Mouse (Mus musculus) ES-E14 (cell line): ENCODE results near the gene 5430419D17Rik. TPM values are rescaled to one million over a fixed set of nuclear protein-coding genes. Genes with fewer than 3 reads are reported as not detected.

ENCODE experiments used
- DNase-seq: peaks from one replicate; pipeline ENCODE4 v3.0.0-alpha.2; 2013; ENCODE audit warnings: low read depth, low spot score
- H3K27ac ChIP-seq: 2 replicates; pipeline ENCODE4 v1.5.1; 2012; ENCODE audit warnings: low read depth, mild to moderate bottlenecking, low read length, moderate library complexity, mixed read lengths; ENCODE audit not compliant: poor library complexity, insufficient read depth, severe bottlenecking
- H3K36me3 ChIP-seq: 2 replicates; pipeline ENCODE4 v1.6.1; 2012; ENCODE audit warnings: mild to moderate bottlenecking, low read length, moderate library complexity, mixed read lengths; ENCODE audit not compliant: control insufficient read depth, poor library complexity, insufficient read depth, severe bottlenecking
- H3K4me1 ChIP-seq, 2 experiments: fragments of 150-350 bp in 1 of 2; sonication (generic) in 1 of 2; 2 replicates each; pipeline ENCODE4 v1.6.1; 2012; ENCODE audit warnings: low read length in 2 of 2, mild to moderate bottlenecking in 1 of 2, mixed read lengths in 1 of 2; ENCODE audit not compliant: control insufficient read depth in 2 of 2, insufficient read depth in 2 of 2, poor library complexity in 1 of 2
- H3K4me3 ChIP-seq, 2 experiments: fragments of 150-350 bp in 1 of 2; sonication (generic) in 1 of 2; 2 replicates each; pipeline ENCODE4 v1.5.1; 2012; ENCODE audit warnings: low read length in 2 of 2, low read depth in 1 of 2, mild to moderate bottlenecking in 1 of 2, mixed read lengths in 1 of 2; ENCODE audit not compliant: insufficient read depth in 1 of 2, poor library complexity in 1 of 2, severe bottlenecking in 1 of 2
- H3K9ac ChIP-seq: 2 replicates; pipeline ENCODE4 v1.6.1; 2012; ENCODE audit warnings: low read depth, mild to moderate bottlenecking, low read length, mixed read lengths; ENCODE audit not compliant: poor library complexity, insufficient read depth, severe bottlenecking
- H3K9me3 ChIP-seq: fragments of 150-350 bp; sonication (generic); 2 replicates; pipeline ENCODE4 v1.6.1; 2012; ENCODE audit warnings: low read depth, mild to moderate bottlenecking, low read length; ENCODE audit not compliant: control insufficient read depth, insufficient read depth
- CHD2 ChIP-seq: IDR thresholded peaks from 2 replicates; pipeline ENCODE4 v1.6.1; 2014; ENCODE audit warnings: mild to moderate bottlenecking, low read depth, low read length, inconsistent platforms
- HCFC1 ChIP-seq: IDR thresholded peaks from 2 replicates; pipeline ENCODE4 v1.6.1; 2012; ENCODE audit warnings: low read length, inconsistent platforms, borderline replicate concordance; ENCODE audit not compliant: insufficient read depth
- MAFK ChIP-seq: IDR thresholded peaks from 2 replicates; pipeline ENCODE4 v1.6.1; 2014; ENCODE audit warnings: mild to moderate bottlenecking, low read depth, low read length, inconsistent platforms; ENCODE audit not compliant: insufficient read depth
- ZC3H11A ChIP-seq: IDR thresholded peaks from 2 replicates; pipeline ENCODE4 v1.6.1; 2012; ENCODE audit warnings: low read depth, mild to moderate bottlenecking, inconsistent platforms, low read length, borderline replicate concordance
- ZNF384 ChIP-seq: IDR thresholded peaks from 2 replicates; pipeline ENCODE4 v1.6.1; 2012; ENCODE audit warnings: low read depth, low read length, inconsistent platforms
- in situ Hi-C, 2 experiments: fragments of 600-800 bp; cut with MboI; formaldehyde crosslinking; loops; one replicate each; pipeline ENCODE4 v1.15.1; 2025; ENCODE audit warnings: low sequenced_read_pairs in 2 of 2, inconsistent platforms in 1 of 2; ENCODE audit not compliant: unreplicated experiment in 2 of 2
- total RNA-seq: library from RNA; depleted of rRNA; stranded (reverse); fragments of 300-350 nt; gene quantifications from 2 replicates; pipeline ENCODE4 v1.2.3, GENCODE M21; 2012

5430419D17Rik gene
- total RNA-seq, 1 experiment, result 0.04 TPM

GRCm38 (mm10) chr7:131184339-131184738 is 10.1 kb downstream of the 5430419D17Rik start:
- no peaks in the 10 kb centered on the region for H3K9me3 ChIP-seq
- DNase-seq, result no peak
- no peak for TF ChIP-seq CHD2
- no peak for TF ChIP-seq ZNF384
- TF ChIP-seq ZC3H11A, result no peak
- no peak for TF ChIP-seq HCFC1
- no peak for TF ChIP-seq MAFK
- no peak overlapping the region for H3K9ac ChIP-seq
- H3K27ac ChIP-seq, result no peak overlapping the region
- H3K4me3 ChIP-seq, result no peak overlapping the region
- H3K4me1 ChIP-seq, result no peaks in the 10 kb centered on the region
- in situ Hi-C loops, result no loop called here
- H3K36me3 ChIP-seq, result no peaks in the 10 kb centered on the region

GRCm38 (mm10) chr7:131187047-131187446 is 12.8 kb downstream of the 5430419D17Rik start:
- no peak overlapping the region for H3K9ac ChIP-seq
- DNase-seq, result no peak
- H3K4me3 ChIP-seq, result no peak overlapping the region
- in situ Hi-C loops, result no loop called here
- H3K36me3 ChIP-seq, result no peaks in the 10 kb centered on the region
- no peaks in the 10 kb centered on the region for H3K4me1 ChIP-seq
- H3K27ac ChIP-seq, result no peak overlapping the region
- no peaks in the 10 kb centered on the region for H3K9me3 ChIP-seq
- TF ChIP-seq CHD2 (no peak), ZNF384 (no peak), MAFK (no peak), ZC3H11A (no peak), HCFC1 (no peak)

DNA sequence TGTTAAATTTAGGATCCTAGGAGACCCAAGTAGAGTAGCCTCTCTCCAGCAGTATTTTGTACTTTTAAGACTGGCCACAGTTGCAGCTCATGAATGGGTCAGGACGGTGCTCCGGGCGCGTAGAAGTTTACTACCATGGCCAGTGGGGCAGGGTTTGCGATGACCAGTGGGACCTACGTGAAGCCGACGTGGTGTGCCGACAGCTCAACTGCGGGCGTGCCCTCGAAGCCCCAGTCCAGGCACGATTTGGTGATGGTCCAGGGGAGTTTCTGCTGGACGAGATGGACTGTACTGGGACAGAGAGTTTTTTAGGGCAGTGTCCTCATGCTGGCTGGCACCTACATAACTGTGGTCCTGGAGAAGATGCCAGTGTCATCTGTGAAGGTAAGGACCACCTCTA is 13.8 kb downstream of the 5430419D17Rik start:
- Histone ChIP-seq H3K4me3 (no peak overlapping the region), H3K27ac (no peak overlapping the region), H3K9ac (no peak overlapping the region), H3K4me1 (no peaks in the 10 kb centered on the region), H3K36me3 (no peaks in the 10 kb centered on the region), H3K9me3 (no peaks in the 10 kb centered on the region)
- TF ChIP-seq MAFK, result no peak
- TF ChIP-seq CHD2, result no peak
- no peak for TF ChIP-seq ZNF384
- TF ChIP-seq ZC3H11A, result no peak
- DNase-seq, result no peak
- in situ Hi-C loops, result no loop called here

DNA sequence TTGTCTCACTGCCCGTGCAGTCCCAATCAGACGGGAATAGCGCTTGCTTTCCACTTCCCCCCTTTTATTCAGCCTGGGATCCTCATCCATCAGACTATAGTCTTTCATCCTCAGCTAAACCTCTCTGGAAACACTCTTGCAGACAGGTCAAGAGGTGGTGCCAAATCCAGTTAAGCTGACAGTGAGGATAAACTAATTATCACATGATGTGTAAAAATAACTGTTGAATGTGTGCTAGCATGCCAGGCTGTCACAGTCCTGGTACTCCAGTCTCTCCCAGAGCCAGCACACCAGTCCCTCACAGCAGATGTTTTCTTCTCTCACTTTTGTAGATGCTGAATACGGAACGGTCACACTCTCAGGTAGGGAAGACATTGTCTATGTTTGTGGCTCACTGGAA is 48.9 kb downstream of the 5430419D17Rik start:
- TF ChIP-seq MAFK (no peak), ZNF384 (no peak), CHD2 (no peak), ZC3H11A (no peak), HCFC1 (no peak)

GRCm38 (mm10) chr7:131236091-131236490 is 61.9 kb downstream of the 5430419D17Rik start:
- H3K4me3 ChIP-seq, result no peak overlapping the region
- TF ChIP-seq MAFK, result no peak
- no peak for TF ChIP-seq HCFC1
- no peak for TF ChIP-seq CHD2
- TF ChIP-seq ZC3H11A, result no peak
- no peak for TF ChIP-seq ZNF384
- H3K27ac ChIP-seq, result no peak overlapping the region
- DNase-seq, result no peak
- H3K9me3 ChIP-seq, result no peaks in the 10 kb centered on the region
- no peak overlapping the region for H3K9ac ChIP-seq
- H3K4me1 ChIP-seq, result no peaks in the 10 kb centered on the region
- no peaks in the 10 kb centered on the region for H3K36me3 ChIP-seq
- in situ Hi-C loops, result no loop called here

More for the DNA sequence above, 48.9 kb downstream of the 5430419D17Rik start:
- no peaks in the 10 kb centered on the region for H3K9me3 ChIP-seq
- no peaks in the 10 kb centered on the region for H3K4me1 ChIP-seq
- no peaks in the 10 kb centered on the region for H3K36me3 ChIP-seq
- no peak for DNase-seq
- in situ Hi-C loops, result no loop called here
- no peak overlapping the region for H3K4me3 ChIP-seq
- no peak overlapping the region for H3K9ac ChIP-seq
- H3K27ac ChIP-seq, result no peak overlapping the region
